Mouse (Mus musculus) liver, embryonic 14 days (tissue): ENCODE results near the gene Pacsin1. TPM values are rescaled to one million over a fixed set of nuclear protein-coding genes. Genes with fewer than 3 reads are reported as not detected.

Source experiments
- polyA plus RNA-seq: library from polyadenylated mRNA; depleted of rRNA; stranded (reverse); fragments of >200 nt; gene quantifications from 2 replicates; pipeline ENCODE4 v1.2.3, GENCODE M21; 2012; rRNA removed

The Pacsin1 gene
- 0.07 and 0.10 TPM in 2 replicates for polyA plus RNA-seq

DNA sequence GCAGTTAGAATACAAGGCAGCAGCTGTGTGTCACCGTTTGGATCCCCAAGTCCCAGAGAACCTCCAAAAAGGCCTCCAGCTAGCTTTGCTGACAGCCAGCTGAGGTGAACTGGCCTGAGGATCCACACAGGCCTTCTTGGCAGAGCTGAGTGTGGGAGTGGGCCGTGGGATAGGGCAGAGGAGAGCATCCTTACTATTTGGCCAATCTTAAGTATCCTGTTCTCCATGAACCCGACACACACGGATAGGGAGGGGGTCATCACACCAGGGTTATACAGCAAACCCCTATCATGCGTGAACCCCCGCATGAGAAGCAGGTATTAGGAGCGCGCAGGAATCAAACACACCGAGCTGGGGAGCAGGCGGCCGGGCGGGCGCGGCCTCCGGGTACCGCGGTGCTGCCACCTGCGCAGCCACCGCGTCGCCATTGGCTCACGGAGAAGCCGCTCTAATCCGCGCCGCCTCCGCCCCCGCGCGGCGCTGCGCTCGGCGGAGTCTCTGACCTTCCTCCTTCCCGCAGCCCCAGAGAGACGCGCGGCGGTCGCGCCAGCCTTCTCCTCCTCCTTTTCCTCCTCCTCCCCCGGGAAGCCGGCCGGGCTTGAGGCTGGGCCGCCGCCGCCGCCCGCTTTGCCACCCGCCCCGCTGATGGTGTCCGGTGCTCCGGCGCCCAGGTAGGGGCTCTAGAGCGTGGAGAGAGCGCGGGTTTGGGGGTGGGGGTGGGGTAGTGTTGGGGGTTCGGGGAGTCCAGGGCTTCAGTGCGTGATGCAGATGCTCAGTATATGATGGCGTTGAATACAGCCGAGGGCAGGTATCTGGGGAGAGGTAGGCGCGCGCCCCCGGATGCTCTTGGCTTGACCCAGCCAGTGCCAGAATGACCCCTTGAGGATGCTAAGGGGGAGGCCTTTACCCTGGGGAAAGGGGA, at the start of gene Pacsin1:
TSS of gene Pacsin1 (plus strand) at position 421 of the 922 bp plus-strand sequence.

DNA sequence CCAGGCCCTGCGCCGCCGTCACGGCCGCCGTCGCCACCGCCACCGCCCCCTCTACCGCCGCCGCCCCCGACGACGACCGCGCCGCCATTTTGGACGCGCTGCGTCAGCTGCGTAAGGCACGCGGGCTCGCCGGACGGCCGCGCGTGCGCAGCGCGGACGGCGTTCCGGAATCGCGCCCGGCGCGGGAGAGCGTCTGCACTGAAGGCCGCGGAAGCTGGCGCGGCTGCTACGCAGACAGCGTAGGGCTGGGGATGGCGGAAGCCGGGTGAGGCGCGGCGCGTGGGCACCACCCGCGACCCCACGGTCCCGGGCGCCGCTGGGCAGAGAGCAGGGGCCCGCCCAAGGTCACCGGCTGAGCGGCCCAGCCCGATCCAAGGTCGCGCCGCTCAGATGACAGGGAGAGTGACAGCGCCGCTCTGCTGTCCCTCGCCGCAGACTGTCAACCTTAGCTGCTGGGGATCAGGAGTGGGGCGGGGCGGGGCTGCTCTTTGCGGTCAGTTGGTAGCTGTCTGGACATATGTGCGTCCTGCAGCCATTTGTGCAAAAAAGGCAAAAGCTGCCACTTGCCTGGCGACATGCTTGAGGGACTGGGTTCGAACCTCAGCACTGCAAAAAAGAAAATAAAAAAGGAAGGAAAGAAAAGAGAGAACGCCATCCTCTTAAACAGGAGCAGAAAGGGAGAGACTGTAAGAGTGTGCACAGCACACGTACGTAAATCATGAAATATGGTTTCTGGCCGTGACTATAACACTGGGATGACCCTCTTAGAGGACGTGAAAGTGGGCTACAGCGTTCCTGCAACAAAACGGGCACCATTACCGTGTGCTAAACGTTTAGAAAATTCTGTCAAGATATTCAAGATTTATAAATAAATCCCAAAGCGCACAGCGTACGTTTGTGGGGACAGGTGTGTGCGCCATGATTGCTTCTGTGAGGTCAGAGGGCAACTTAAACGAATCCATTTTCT, 31.7 kb upstream of the Pacsin1 start, which contains the start of gene Nudt3:
TSS of gene Nudt3 (minus strand) at position 136 of the 967 bp plus-strand sequence.

GRCm38 (mm10) chr17:27634871-27635574, 20.3 kb upstream of the Pacsin1 start, which contains the start of gene RPS10-NUDT3:
Gene RPS10-NUDT3 (minus strand): TSS chr17:27635222.

GRCm38 (mm10) chr17:27636132-27637020, 18.9 kb upstream of the Pacsin1 start, which contains the start of gene Rps10:
Gene Rps10 (minus strand): TSS chr17:27636669.

GRCm38 (mm10) chr17:27728770-27729169, 73.5 kb downstream of the Pacsin1 start, which contains the start of gene Spdef:
Gene Spdef (minus strand): TSS chr17:27728955.

Other genes starting within 250 kb of the Pacsin1 start
- gene Grm4, start 134.1 kb upstream of the Pacsin1 start, polyA plus RNA-seq: 0.01 TPM in 1 of 2 replicates, not detected in the other
- 161 and 166 TPM in 2 replicates for gene Hmga1, start 99.0 kb upstream of the Pacsin1 start, polyA plus RNA-seq
- 7.9 and 9.2 TPM in 2 replicates for gene AI413582, start 89.8 kb upstream of the Pacsin1 start, polyA plus RNA-seq
- 24.6 and 24.8 TPM in 2 replicates for gene Nudt3, start 32.0 kb upstream of the Pacsin1 start, polyA plus RNA-seq
- gene RPS10-NUDT3, start 20.3 kb upstream of the Pacsin1 start, polyA plus RNA-seq: not detected in 2 replicates
- gene Rps10, start 18.8 kb upstream of the Pacsin1 start, polyA plus RNA-seq: 1,116 and 1,190 TPM in 2 replicates
- 0.06 TPM in 1 of 2 replicates, not detected in the other for gene Spdef, start 73.4 kb downstream of the Pacsin1 start, polyA plus RNA-seq
- 21.2 and 25.3 TPM in 2 replicates for gene D17Wsu92e, start 165.1 kb downstream of the Pacsin1 start, polyA plus RNA-seq
- 87.9 and 89.2 TPM in 2 replicates for gene Snrpc, start 182.6 kb downstream of the Pacsin1 start, polyA plus RNA-seq
- 3.1 and 3.4 TPM in 2 replicates for gene Uhrf1bp1, start 200.9 kb downstream of the Pacsin1 start, polyA plus RNA-seq